Mouse (Mus musculus) liver, adult 2 months (tissue): ENCODE data around the gene Mroh7.

Experiments used
- CTCF ChIP-seq: fragments of 200-500 bp; IDR thresholded peaks from 2 replicates; pipeline ENCODE4 v1.5.1; 2011; ENCODE audit warnings: low read depth, low read length, control low read depth
- POLR2A ChIP-seq: fragments of 200-500 bp; IDR thresholded peaks from 2 replicates; pipeline ENCODE4 v1.6.1; 2011; ENCODE audit warnings: low read length, control low read depth; ENCODE audit not compliant: insufficient read depth; ENCODE audit errors: extremely low read depth

GRCm38 (mm10) chr4:106745862-106746261 lies 15.1 kb upstream of the Mroh7 start:
- TF ChIP-seq CTCF: no peak
- no peak for TF ChIP-seq POLR2A
